Mouse (Mus musculus) kidney, embryonic 14.5 days (tissue): ENCODE measurements at regions not wholly inside any gene's neighbourhood (a gene's known extent, or its start where the extent isn't known, plus 50 kb on each side); places are given as distances from the start of the nearest gene placed in this dataset.
A peak's percentile ranks its signal among the peaks of the same experiment; 100 is the strongest.
"Not testable (repeated sequence)": the region's sequence is repeated elsewhere in the genome, so short reads cannot be mapped to it uniquely, and the experiment has no call there.

Experiments used
- ATAC-seq: fragments of 200-750 bp; cut with Nextera tagmentation; 2 replicates; pipeline ENCODE4 v1.8.0; 2017; ENCODE audit warnings: moderate number of reproducible peaks, mild to moderate bottlenecking, moderate TSS enrichment, moderate library complexity; ENCODE audit not compliant: low FRiP score, low TSS enrichment
- H3K27ac ChIP-seq: fragments of 300-500 bp; sonication (generic); 2 replicates; pipeline ENCODE4 v1.5.1; 2014; ENCODE audit warnings: low read depth, mild to moderate bottlenecking, low read length, moderate library complexity, mixed read lengths
- H3K27me3 ChIP-seq: fragments of 300-500 bp; sonication (generic); 2 replicates; pipeline ENCODE4 v1.6.1; 2014; ENCODE audit warnings: mild to moderate bottlenecking, low read length; ENCODE audit not compliant: control insufficient read depth, insufficient read depth
- H3K36me3 ChIP-seq: fragments of 300-500 bp; sonication (generic); 2 replicates; pipeline ENCODE4 v1.6.1; 2014; ENCODE audit warnings: low read length, mixed read lengths; ENCODE audit not compliant: control insufficient read depth, insufficient read depth
- H3K4me1 ChIP-seq: fragments of 300-500 bp; sonication (generic); 2 replicates; pipeline ENCODE4 v1.6.1; 2014; ENCODE audit warnings: low read length, mixed read lengths; ENCODE audit not compliant: control insufficient read depth, insufficient read depth
- H3K4me2 ChIP-seq: fragments of 300-500 bp; sonication (generic); replicated peaks from 2 replicates; pipeline ENCODE4 v1.6.1; 2014; ENCODE audit warnings: low read depth, mild to moderate bottlenecking, low read length
- H3K4me3 ChIP-seq: fragments of 300-500 bp; sonication (generic); 2 replicates; pipeline ENCODE4 v1.5.1; 2014; ENCODE audit warnings: mild to moderate bottlenecking, low read length
- H3K9ac ChIP-seq: fragments of 300-500 bp; sonication (generic); 2 replicates; pipeline ENCODE4 v1.6.1; 2014; ENCODE audit warnings: low read depth, mild to moderate bottlenecking, low read length, moderate library complexity
- H3K9me3 ChIP-seq: fragments of 300-500 bp; sonication (generic); 2 replicates; pipeline ENCODE4 v1.6.1; 2016; ENCODE audit warnings: low read length; ENCODE audit not compliant: control insufficient read depth
- WGBS: fragments of 180-500 bp; shearing (Covaris S2); extraction: QIAGEN DNeasy Blood & Tissue Kit; methylation state at CpG from one replicate; pipeline ENCODE4 v1.1.7; 2014; 5-methylcytosine and 5-hydroxymethylcytosine counted together

- H3K9ac ChIP-seq = no peak overlapping the region
- no peaks in the 10 kb centered on the region for H3K4me1 ChIP-seq
- H3K4me2 ChIP-seq = no peak overlapping the region
- H3K27ac ChIP-seq = no peak overlapping the region
- no peaks in the 10 kb centered on the region for H3K27me3 ChIP-seq
- WGBS = 90% methylated on average over 4 of the region's 4 CpGs
- ATAC-seq = no peak
- H3K36me3 ChIP-seq = no peaks in the 10 kb centered on the region
- no peak overlapping the region for H3K4me3 ChIP-seq
- H3K9me3 ChIP-seq = no peaks in the 10 kb centered on the region
Measured at GRCm38 (mm10) chr19:59516957-59517356, 58.8 kb downstream of the Emx2 start.

- H3K27ac ChIP-seq = no peak overlapping the region
- no peak overlapping the region for H3K4me2 ChIP-seq
- H3K36me3 ChIP-seq = no peaks in the 10 kb centered on the region
- no peaks in the 10 kb centered on the region for H3K9me3 ChIP-seq
- no peaks in the 10 kb centered on the region for H3K4me1 ChIP-seq
- H3K9ac ChIP-seq = no peak overlapping the region
- H3K27me3 ChIP-seq = no peaks in the 10 kb centered on the region
- H3K4me3 ChIP-seq = no peak overlapping the region
- ATAC-seq = no peak
- 85% methylated on average over 3 of the region's 3 CpGs for WGBS
Measured at GRCm38 (mm10) chr19:59519156-59519555, 61.0 kb downstream of the Emx2 start.

GRCm38 (mm10) chr19:59522176-59522575, 64.0 kb downstream of the Emx2 start:
- Histone ChIP-seq H3K36me3 (no peaks in the 10 kb centered on the region), H3K9ac (no peak overlapping the region), H3K27ac (no peak overlapping the region), H3K27me3 (no peaks in the 10 kb centered on the region), H3K4me2 (no peak overlapping the region), H3K9me3 (no peaks in the 10 kb centered on the region), H3K4me1 (no peaks in the 10 kb centered on the region), H3K4me3 (no peak overlapping the region)
- no peak for ATAC-seq
- 75% methylated on average over 11 of the region's 11 CpGs for WGBS

GRCm38 (mm10) chr19:59523356-59523755, 65.2 kb downstream of the Emx2 start:
- no peaks in the 10 kb centered on the region for H3K4me1 ChIP-seq
- ATAC-seq = no peak
- H3K36me3 ChIP-seq = no peaks in the 10 kb centered on the region
- H3K4me2 ChIP-seq = no peak overlapping the region
- no peaks in the 10 kb centered on the region for H3K27me3 ChIP-seq
- no peak overlapping the region for H3K27ac ChIP-seq
- H3K4me3 ChIP-seq = no peak overlapping the region
- no peak overlapping the region for H3K9ac ChIP-seq
- 67% methylated on average over 10 of the region's 10 CpGs for WGBS
- no peaks in the 10 kb centered on the region for H3K9me3 ChIP-seq

- Histone ChIP-seq H3K9me3 (no peaks in the 10 kb centered on the region), H3K9ac (no peak overlapping the region), H3K27me3 (no peaks in the 10 kb centered on the region), H3K4me2 (no peak overlapping the region), H3K36me3 (no peaks in the 10 kb centered on the region), H3K27ac (no peak overlapping the region), H3K4me1 (no peaks in the 10 kb centered on the region), H3K4me3 (no peak overlapping the region)
- no peak for ATAC-seq
- WGBS = 76% methylated on average over 4 of the region's 4 CpGs
Measured at GRCm38 (mm10) chr19:59564101-59564500, 105.9 kb downstream of the Emx2 start.

GRCm38 (mm10) chr19:59568907-59569306, 110.7 kb downstream of the Emx2 start:
- H3K4me3 ChIP-seq = no peak overlapping the region
- H3K36me3 ChIP-seq = no peaks in the 10 kb centered on the region
- no peaks in the 10 kb centered on the region for H3K4me1 ChIP-seq
- peak; percentile 82 for ATAC-seq
- no peaks in the 10 kb centered on the region for H3K27me3 ChIP-seq
- H3K9ac ChIP-seq = no peak overlapping the region
- H3K4me2 ChIP-seq = no peak overlapping the region
- H3K9me3 ChIP-seq = no peaks in the 10 kb centered on the region
- H3K27ac ChIP-seq = no peak overlapping the region

GRCm38 (mm10) chr19:59569590-59569989, 111.4 kb downstream of the Emx2 start:
- not testable (repeated sequence) for H3K27ac ChIP-seq, ATAC-seq, H3K27me3 ChIP-seq, H3K4me2 ChIP-seq, H3K9me3 ChIP-seq, H3K4me3 ChIP-seq, H3K4me1 ChIP-seq, H3K36me3 ChIP-seq, H3K9ac ChIP-seq
- 88% methylated on average over 2 of the region's 2 CpGs for WGBS

GRCm38 (mm10) chr19:59574346-59574745, 116.2 kb downstream of the Emx2 start:
- WGBS = 76% methylated on average over 3 of the region's 3 CpGs
- no peaks in the 10 kb centered on the region for H3K4me1 ChIP-seq
- no peak for ATAC-seq
- H3K27ac ChIP-seq = no peak overlapping the region
- no peaks in the 10 kb centered on the region for H3K36me3 ChIP-seq
- no peaks in the 10 kb centered on the region for H3K9me3 ChIP-seq
- H3K9ac ChIP-seq = no peak overlapping the region
- H3K27me3 ChIP-seq = no peaks in the 10 kb centered on the region
- H3K4me3 ChIP-seq = no peak overlapping the region
- H3K4me2 ChIP-seq = no peak overlapping the region

GRCm38 (mm10) chr19:59577886-59578285, 119.7 kb downstream of the Emx2 start:
- no peaks in the 10 kb centered on the region for H3K36me3 ChIP-seq
- H3K27ac ChIP-seq = no peak overlapping the region
- H3K27me3 ChIP-seq = no peaks in the 10 kb centered on the region
- H3K9ac ChIP-seq = no peak overlapping the region
- no peak overlapping the region for H3K4me2 ChIP-seq
- no peak overlapping the region for H3K4me3 ChIP-seq
- H3K9me3 ChIP-seq = no peaks in the 10 kb centered on the region
- 86% methylated on average over 9 of the region's 9 CpGs for WGBS
- no peaks in the 10 kb centered on the region for H3K4me1 ChIP-seq
- no peak for ATAC-seq

GRCm38 (mm10) chr19:59579676-59580075, 121.5 kb downstream of the Emx2 start:
- Histone ChIP-seq H3K27ac (no peak overlapping the region), H3K9me3 (no peaks in the 10 kb centered on the region), H3K4me1 (no peaks in the 10 kb centered on the region), H3K4me2 (no peak overlapping the region), H3K27me3 (no peaks in the 10 kb centered on the region), H3K4me3 (no peak overlapping the region), H3K9ac (no peak overlapping the region), H3K36me3 (no peaks in the 10 kb centered on the region)
- ATAC-seq = no peak
- 100% methylated on average over 1 of the region's 1 CpGs for WGBS
